Mouse (Mus musculus) intestine, postnatal 0 days (tissue): ENCODE data around the gene Ssx2ip. TPM values are rescaled to one million over a fixed set of nuclear protein-coding genes. Genes with fewer than 3 reads are reported as not detected.

Experiments
- ATAC-seq: fragments of 200-750 bp; cut with Nextera tagmentation; 2 replicates; pipeline ENCODE4 v1.8.0; 2017; ENCODE audit warnings: mild to moderate bottlenecking, moderate TSS enrichment, moderate library complexity
- H3K27ac ChIP-seq: fragments of 300-500 bp; sonication (generic); 2 replicates; pipeline ENCODE4 v1.5.1; 2014; ENCODE audit warnings: mild to moderate bottlenecking, low read depth, low read length, moderate library complexity
- H3K27me3 ChIP-seq: fragments of 300-500 bp; sonication (generic); replicated peaks from 2 replicates; pipeline ENCODE4 v1.6.1; 2014; ENCODE audit warnings: low read length, mixed read lengths; ENCODE audit not compliant: control insufficient read depth, insufficient read depth
- H3K36me3 ChIP-seq: fragments of 300-500 bp; sonication (generic); 2 replicates; pipeline ENCODE4 v1.6.1; 2014; ENCODE audit warnings: mild to moderate bottlenecking, moderate library complexity; ENCODE audit not compliant: control insufficient read depth, insufficient read depth
- H3K4me1 ChIP-seq: fragments of 300-500 bp; sonication (generic); replicated peaks from 2 replicates; pipeline ENCODE4 v1.6.1; 2014; ENCODE audit warnings: antibody characterized with exemption, low read length, mixed read lengths; ENCODE audit not compliant: control insufficient read depth, insufficient read depth
- H3K4me2 ChIP-seq: fragments of 300-500 bp; sonication (generic); replicated peaks from 2 replicates; pipeline ENCODE4 v1.6.1; 2014; ENCODE audit warnings: low read depth, mild to moderate bottlenecking, moderate library complexity
- H3K4me3 ChIP-seq: fragments of 300-500 bp; sonication (generic); 2 replicates; pipeline ENCODE4 v1.5.1; 2014; ENCODE audit warnings: low read depth, low read length
- H3K9ac ChIP-seq: fragments of 300-500 bp; sonication (generic); 2 replicates; pipeline ENCODE4 v1.6.1; 2014; ENCODE audit warnings: mild to moderate bottlenecking, low read depth, low read length
- H3K9me3 ChIP-seq: fragments of 300-500 bp; sonication (generic); 2 replicates; pipeline ENCODE4 v1.6.1; 2016; ENCODE audit warnings: mixed run types; ENCODE audit not compliant: control insufficient read depth
- CTCF ChIP-seq: sonication (generic); IDR thresholded peaks from 2 replicates; pipeline ENCODE4 v1.5.1; 2016; ENCODE audit warnings: low read depth, mild to moderate bottlenecking, control low read depth, antibody characterized with exemption, moderate library complexity
- WGBS: fragments of 180-500 bp; shearing (Covaris S2); extraction: QIAGEN DNeasy Blood & Tissue Kit; methylation state at CpG from one replicate; pipeline ENCODE4 v1.1.7; 2014; 5-methylcytosine and 5-hydroxymethylcytosine counted together
- polyA plus RNA-seq: library from polyadenylated mRNA; unstranded; fragments of >200 nt; fragmentation: Nextera tagmentation; extraction: Ambion mirVana; gene quantifications from 2 replicates; pipeline ENCODE4 v1.2.1, GENCODE M21; 2015

Gene Ssx2ip
- polyA plus RNA-seq, 1 experiment from 2014 or later: 31.1 TPM

GRCm38 (mm10) chr3:146414555-146414954 is 10.1 kb downstream of the Ssx2ip start:
- H3K36me3 ChIP-seq: peaks cover 17% of the 10 kb centered on the region; the same call in 1 of the 2 replicates
- ATAC-seq: 0 out of 2 replicates have a peak, but pooled peaks have one; percentile 16
- peaks cover 9% of the 10 kb centered on the region; the same call in 1 of the 2 replicates for H3K4me1 ChIP-seq
- 0 out of 2 replicates have a peak overlapping the region, but pooled peaks have one; percentile 9 for H3K4me2 ChIP-seq
- peak overlapping the region; percentile 57; the same call in 1 of the 2 replicates for H3K27ac ChIP-seq
- no peak for TF ChIP-seq CTCF
- 74% methylated on average over 12 of the region's 12 CpGs for WGBS
- no peaks in the 10 kb centered on the region for H3K27me3 ChIP-seq
- H3K4me3 ChIP-seq: no peak overlapping the region
- no peak overlapping the region for H3K9ac ChIP-seq
- H3K9me3 ChIP-seq: no peaks in the 10 kb centered on the region

GRCm38 (mm10) chr3:146417873-146418272 is 13.4 kb downstream of the Ssx2ip start:
- H3K36me3 ChIP-seq: peaks cover 39% of the 10 kb centered on the region
- H3K9ac ChIP-seq: no peak overlapping the region
- no peak overlapping the region for H3K4me3 ChIP-seq
- no peak for ATAC-seq
- TF ChIP-seq CTCF: no peak
- H3K4me1 ChIP-seq: 0 out of 2 replicates have a peak, but pooled peaks cover 3% of the 10 kb centered on the region
- WGBS: 96% methylated on average over 8 of the region's 8 CpGs
- no peak overlapping the region for H3K27ac ChIP-seq
- H3K4me2 ChIP-seq: no peak overlapping the region
- H3K9me3 ChIP-seq: no peaks in the 10 kb centered on the region
- H3K27me3 ChIP-seq: no peaks in the 10 kb centered on the region

- WGBS: 83% methylated on average over 7 of the region's 7 CpGs
- no peak for ATAC-seq
- no peak for TF ChIP-seq CTCF
- no peak overlapping the region for H3K4me3 ChIP-seq
- no peak overlapping the region for H3K4me2 ChIP-seq
- H3K36me3 ChIP-seq: peaks cover 48% of the 10 kb centered on the region
- H3K27ac ChIP-seq: no peak overlapping the region
- H3K9ac ChIP-seq: no peak overlapping the region
- no peaks in the 10 kb centered on the region for H3K9me3 ChIP-seq
- no peaks in the 10 kb centered on the region for H3K27me3 ChIP-seq
- 0 out of 2 replicates have a peak, but pooled peaks cover 3% of the 10 kb centered on the region for H3K4me1 ChIP-seq
These were observed 14.5 kb downstream of the Ssx2ip start for GRCm38 (mm10) chr3:146418901-146419300.

GRCm38 (mm10) chr3:146419534-146419933 is 15.1 kb downstream of the Ssx2ip start:
- no peak overlapping the region for H3K4me3 ChIP-seq
- H3K27ac ChIP-seq: no peak overlapping the region
- H3K4me2 ChIP-seq: no peak overlapping the region
- H3K9me3 ChIP-seq: no peaks in the 10 kb centered on the region
- 0 out of 2 replicates have a peak, but pooled peaks cover 3% of the 10 kb centered on the region for H3K4me1 ChIP-seq
- H3K36me3 ChIP-seq: peaks cover 48% of the 10 kb centered on the region
- H3K27me3 ChIP-seq: no peaks in the 10 kb centered on the region
- WGBS: 91% methylated on average over 9 of the region's 9 CpGs
- TF ChIP-seq CTCF: no peak
- H3K9ac ChIP-seq: no peak overlapping the region
- no peak for ATAC-seq

- no peak overlapping the region for H3K9ac ChIP-seq
- 89% methylated on average over 15 of the region's 15 CpGs for WGBS
- H3K4me3 ChIP-seq: no peak overlapping the region
- H3K9me3 ChIP-seq: no peaks in the 10 kb centered on the region
- peaks cover 48% of the 10 kb centered on the region for H3K36me3 ChIP-seq
- 0 out of 2 replicates have a peak, but pooled peaks cover 2% of the 10 kb centered on the region for H3K4me1 ChIP-seq
- ATAC-seq: no peak
- no peak overlapping the region for H3K4me2 ChIP-seq
- no peak for TF ChIP-seq CTCF
- no peak overlapping the region for H3K27ac ChIP-seq
- H3K27me3 ChIP-seq: no peaks in the 10 kb centered on the region
These were observed 15.6 kb downstream of the Ssx2ip start for GRCm38 (mm10) chr3:146419992-146420537.

GRCm38 (mm10) chr3:146421787-146422186 is 17.3 kb downstream of the Ssx2ip start:
- H3K27me3 ChIP-seq: no peaks in the 10 kb centered on the region
- H3K36me3 ChIP-seq: peaks cover 59% of the 10 kb centered on the region
- no peak overlapping the region for H3K4me2 ChIP-seq
- no peak overlapping the region for H3K9ac ChIP-seq
- no peak overlapping the region for H3K27ac ChIP-seq
- no peak for TF ChIP-seq CTCF
- H3K4me1 ChIP-seq: no peaks in the 10 kb centered on the region
- ATAC-seq: no peak
- H3K4me3 ChIP-seq: no peak overlapping the region
- H3K9me3 ChIP-seq: no peaks in the 10 kb centered on the region
- WGBS: 51% methylated on average over 8 of the region's 8 CpGs
